Mouse (Mus musculus) spleen, adult 2 months (tissue): ENCODE data around the gene Hdac5.

Source experiments
- CTCF ChIP-seq: fragments of 200-500 bp; IDR thresholded peaks from 2 replicates; pipeline ENCODE4 v1.5.1; 2011; ENCODE audit warnings: mild to moderate bottlenecking, inconsistent platforms; ENCODE audit not compliant: insufficient read depth, insufficient read length, insufficient replicate concordance; ENCODE audit errors: extremely low read depth
- POLR2A ChIP-seq: fragments of 200-500 bp; IDR thresholded peaks from 2 replicates; pipeline ENCODE4 v1.6.1; 2011; ENCODE audit warnings: low read depth, low read length, inconsistent platforms

DNA sequence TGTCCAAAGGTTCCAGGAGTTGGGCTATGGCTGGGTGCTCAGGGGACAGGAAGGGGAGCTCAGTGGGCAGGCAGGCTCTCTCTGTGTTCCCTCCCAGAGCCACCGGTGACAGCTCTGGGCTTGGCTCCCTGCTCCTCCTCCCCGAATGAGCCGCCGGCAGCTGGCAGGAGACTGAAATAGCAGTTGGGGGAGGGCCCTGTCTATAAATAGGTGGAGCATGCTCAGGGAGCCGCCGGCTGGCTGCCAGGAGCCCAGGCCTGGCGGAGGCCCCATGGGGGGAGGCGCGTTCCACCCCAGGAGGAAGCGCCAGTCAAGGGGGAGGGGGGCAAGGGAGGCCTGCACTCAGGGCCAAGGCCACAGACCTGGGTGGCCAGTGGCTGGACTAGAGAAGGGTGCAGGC, 11.2 kb downstream of the Hdac5 start:
- TF ChIP-seq POLR2A (no peak; the same call in 1 of the 2 replicates), CTCF (no peak)
